Comparison of ENCODE assay signal across 26 mouse cellular contexts in genomic region chr3:150999652-151000051, GRCm38 (mm10).
DNase-seq lines count a peak whose midpoint lies in the region; ATAC-seq and TF ChIP-seq lines count a peak whose summit lies in the region.
"Had no signal": no experiment of that assay in that cellular context is flagged by ENCODE, and none has a peak within 500 bp of the region (broad histone marks: within the 10 kb centered on the region; RNA-seq: fewer than 3 reads in every experiment).

No protein-coding gene starts in this region.

- no peaks in the 10 kb centered on the region for H3K27me3 ChIP-seq in forebrain, embryonic 13.5 days
- no peaks in the 10 kb centered on the region for H3K27me3 ChIP-seq in forebrain, embryonic 11.5 days (ENCODE audit: control insufficient read depth, insufficient read depth, low read length)
- H3K27me3 ChIP-seq in hindbrain, embryonic 11.5 days (ENCODE audit: control insufficient read depth, insufficient read depth, low read length): no peaks in the 10 kb centered on the region
- H3K27me3 ChIP-seq in hindbrain, postnatal 0 days (ENCODE audit: insufficient read depth, low read length): no peaks in the 10 kb centered on the region
- H3K27me3 ChIP-seq: CH12.LX; embryonic facial prominence, embryonic 13.5 days; Patski had no signal

- ATAC-seq in forebrain, embryonic 13.5 days: peak; percentile 28; the same call in 1 of the 2 replicates
- no peak for ATAC-seq in forebrain, embryonic 11.5 days (replicated peaks; ENCODE audit: low FRiP score)
- 0 out of 2 replicates have a peak, but pooled peaks have one; percentile 20 for ATAC-seq in hindbrain, embryonic 11.5 days (ENCODE audit: low FRiP score)
- no peak for ATAC-seq in hindbrain, postnatal 0 days
- ATAC-seq: hindbrain, embryonic 16.5 days; inflammation-experienced regulatory T-cells, adult 6 months; intestine, embryonic 16.5 days; Patski had no signal

- no peaks in the 10 kb centered on the region for H3K36me3 ChIP-seq in forebrain, embryonic 13.5 days (ENCODE audit: poor library complexity, severe bottlenecking)
- H3K36me3 ChIP-seq in forebrain, embryonic 11.5 days (ENCODE audit: control insufficient read depth, insufficient read depth, low read length): no peaks in the 10 kb centered on the region
- no peaks in the 10 kb centered on the region for H3K36me3 ChIP-seq in hindbrain, embryonic 11.5 days (ENCODE audit: control insufficient read depth, insufficient read depth, low read length)
- no peaks in the 10 kb centered on the region for H3K36me3 ChIP-seq in hindbrain, postnatal 0 days (ENCODE audit: insufficient read depth, low read length)
- H3K36me3 ChIP-seq: embryonic facial prominence, embryonic 10.5 days; embryonic facial prominence, embryonic 13.5 days; G1E; hindbrain, embryonic 10.5 days had no signal

- no peak overlapping the region for H3K27ac ChIP-seq in forebrain, embryonic 13.5 days
- H3K27ac ChIP-seq in forebrain, embryonic 11.5 days (ENCODE audit: low read depth, low read length): no peak overlapping the region
- no peak overlapping the region for H3K27ac ChIP-seq in hindbrain, embryonic 11.5 days (ENCODE audit: low read depth, low read length)
- no peak overlapping the region for H3K27ac ChIP-seq in hindbrain, postnatal 0 days
- H3K27ac ChIP-seq: embryonic facial prominence, embryonic 10.5 days; embryonic facial prominence, embryonic 13.5 days; gastrocnemius, adult 2 months; hindbrain, embryonic 10.5 days had no signal

- no peak overlapping the region for H3K4me2 ChIP-seq in forebrain, embryonic 13.5 days
- no peak overlapping the region for H3K4me2 ChIP-seq in forebrain, embryonic 11.5 days (ENCODE audit: low read depth, low read length, severe bottlenecking)
- no peak overlapping the region for H3K4me2 ChIP-seq in hindbrain, embryonic 11.5 days (replicated peaks; ENCODE audit: low read depth, low read length)
- no peak overlapping the region for H3K4me2 ChIP-seq in hindbrain, postnatal 0 days (ENCODE audit: low read depth, low read length)
- H3K4me2 ChIP-seq: embryonic facial prominence, embryonic 13.5 days; heart, embryonic 11.5 days had no signal

- no peak for TF ChIP-seq CTCF in hindbrain, postnatal 0 days (IDR thresholded peaks at IDR 0.05; ENCODE audit: low read depth)

- no peaks in the 10 kb centered on the region for H3K4me1 ChIP-seq in forebrain, embryonic 13.5 days
- no peaks in the 10 kb centered on the region for H3K4me1 ChIP-seq in forebrain, embryonic 11.5 days (replicated peaks; ENCODE audit: control insufficient read depth, insufficient read depth, low read length)
- no peaks in the 10 kb centered on the region for H3K4me1 ChIP-seq in hindbrain, embryonic 11.5 days (replicated peaks; ENCODE audit: control insufficient read depth, insufficient read depth, low read length)
- no peaks in the 10 kb centered on the region for H3K4me1 ChIP-seq in hindbrain, postnatal 0 days (ENCODE audit: insufficient read depth, low read length)
- H3K4me1 ChIP-seq: embryonic facial prominence, embryonic 13.5 days had no signal

- 63% methylated on average over 2 of the region's 2 CpGs for WGBS in forebrain, embryonic 13.5 days
- 80% methylated on average over 2 of the region's 2 CpGs for WGBS in forebrain, embryonic 11.5 days
- 59% methylated on average over 2 of the region's 2 CpGs for WGBS in hindbrain, embryonic 11.5 days
- WGBS in hindbrain, postnatal 0 days: 52% methylated on average over 2 of the region's 2 CpGs

- no peak for DNase-seq in forebrain, embryonic 11.5 days (ENCODE audit: low spot score)
- DNase-seq in hindbrain, embryonic 11.5 days (ENCODE audit: low spot score): no peak
- DNase-seq in hindbrain, postnatal 0 days (ENCODE audit: low spot score): no peak
- peak; percentile 35 for DNase-seq in retina, embryonic 14.5 days (ENCODE audit: low spot score)
- no peak for DNase-seq in kidney, postnatal 14 days
- DNase-seq: B cell, adult 2 months; cerebellum, adult 11-12 months; cerebellum, adult 8-10 months; cerebellum, postnatal 36 days; gastrocnemius, adult 2 months; gastrocnemius, postnatal 14 days; heart, adult 11 months; heart, postnatal 36 days; kidney, adult 18-20 months had no signal

- no peaks in the 10 kb centered on the region for H3K9me3 ChIP-seq in forebrain, embryonic 13.5 days (replicated peaks)
- no peaks in the 10 kb centered on the region for H3K9me3 ChIP-seq in forebrain, embryonic 11.5 days (ENCODE audit: control insufficient read depth, low read length)
- H3K9me3 ChIP-seq in hindbrain, embryonic 11.5 days (ENCODE audit: control insufficient read depth, low read length): no peaks in the 10 kb centered on the region
- H3K9me3 ChIP-seq in hindbrain, postnatal 0 days (ENCODE audit: low read length): no peaks in the 10 kb centered on the region
- H3K9me3 ChIP-seq: embryonic facial prominence, embryonic 10.5 days; embryonic facial prominence, embryonic 13.5 days; hindbrain, embryonic 10.5 days had no signal

- H3K4me3 ChIP-seq in forebrain, embryonic 13.5 days: no peak overlapping the region
- no peak overlapping the region for H3K4me3 ChIP-seq in forebrain, embryonic 11.5 days (ENCODE audit: low read depth, low read length)
- H3K4me3 ChIP-seq in hindbrain, embryonic 11.5 days (ENCODE audit: low read depth, low read length): no peak overlapping the region
- no peak overlapping the region for H3K4me3 ChIP-seq in hindbrain, postnatal 0 days (ENCODE audit: low read length)
- H3K4me3 ChIP-seq: embryonic facial prominence, embryonic 10.5 days; embryonic facial prominence, embryonic 13.5 days; erythroblast, embryonic 14.5 days; gastrocnemius, adult 2 months; hindbrain, embryonic 10.5 days had no signal

- no peak overlapping the region for H3K9ac ChIP-seq in forebrain, embryonic 13.5 days
- no peak overlapping the region for H3K9ac ChIP-seq in forebrain, embryonic 11.5 days (ENCODE audit: low read length)
- H3K9ac ChIP-seq in hindbrain, embryonic 11.5 days (ENCODE audit: low read depth, low read length): no peak overlapping the region
- no peak overlapping the region for H3K9ac ChIP-seq in hindbrain, postnatal 0 days (replicated peaks; ENCODE audit: low read length)
- H3K9ac ChIP-seq: embryonic facial prominence, embryonic 13.5 days had no signal

Comparison
In these comparisons a context has a peak if more than half of its experiments do, and no peak if none do; other contexts are left out.
1. ATAC-seq: peak in forebrain, embryonic 13.5 days (single experiment) and hindbrain, embryonic 11.5 days (single experiment); none in forebrain, embryonic 11.5 days (single experiment) and hindbrain, postnatal 0 days (single experiment).